Mouse (Mus musculus) kidney, embryonic 15.5 days (tissue): ENCODE data around the gene Glrx5. TPM values are rescaled to one million over a fixed set of nuclear protein-coding genes. Genes with fewer than 3 reads are reported as not detected.
A peak's percentile ranks its signal among the peaks of the same experiment; 100 is the strongest.

Experiments
- ATAC-seq: fragments of 200-750 bp; cut with Nextera tagmentation; replicated peaks from 2 replicates; pipeline ENCODE4 v1.8.0; 2017; ENCODE audit warnings: moderate TSS enrichment; ENCODE audit not compliant: low FRiP score
- H3K27ac ChIP-seq: fragments of 300-500 bp; sonication (generic); 2 replicates; pipeline ENCODE4 v1.5.1; 2015; ENCODE audit warnings: mild to moderate bottlenecking, inconsistent platforms
- H3K27me3 ChIP-seq: fragments of 300-500 bp; sonication (generic); 2 replicates; pipeline ENCODE4 v1.6.1; 2015; ENCODE audit warnings: inconsistent platforms
- H3K36me3 ChIP-seq: fragments of 300-500 bp; sonication (generic); 2 replicates; pipeline ENCODE4 v1.6.1; 2015; ENCODE audit warnings: inconsistent platforms
- H3K4me1 ChIP-seq: fragments of 300-500 bp; sonication (generic); 2 replicates; pipeline ENCODE4 v1.6.1; 2015; ENCODE audit warnings: inconsistent platforms
- H3K4me2 ChIP-seq: fragments of 300-500 bp; sonication (generic); 2 replicates; pipeline ENCODE4 v1.6.1; 2015; ENCODE audit warnings: moderate library complexity, mild to moderate bottlenecking, inconsistent platforms
- H3K4me3 ChIP-seq: fragments of 300-500 bp; sonication (generic); replicated peaks from 2 replicates; pipeline ENCODE4 v1.5.1; 2015; ENCODE audit warnings: mild to moderate bottlenecking, inconsistent platforms
- H3K9ac ChIP-seq: fragments of 300-500 bp; sonication (generic); 2 replicates; pipeline ENCODE4 v1.6.1; 2015; ENCODE audit warnings: mild to moderate bottlenecking, inconsistent platforms
- H3K9me3 ChIP-seq: fragments of 300-500 bp; sonication (generic); replicated peaks from 2 replicates; pipeline ENCODE4 v1.6.1; 2016; ENCODE audit warnings: inconsistent platforms
- WGBS: fragments of 180-500 bp; shearing (Covaris S2); methylation state at CpG from one replicate; pipeline ENCODE4 v1.1.7; 2015; ENCODE audit warnings: mixed read lengths; 5-methylcytosine and 5-hydroxymethylcytosine counted together
- polyA plus RNA-seq: library from polyadenylated mRNA; unstranded; fragments of >200 nt; fragmentation: Nextera tagmentation; extraction: Ambion mirVana; gene quantifications from 2 replicates; pipeline ENCODE4 v1.2.1, GENCODE M21; 2015

Glrx5 gene
- polyA plus RNA-seq, 1 experiment from 2014 or later, result 184 TPM

- H3K9ac ChIP-seq, result no peak overlapping the region
- ATAC-seq, result no peak
- H3K9me3 ChIP-seq, result no peaks in the 10 kb centered on the region
- peaks cover 33% of the 10 kb centered on the region for H3K4me1 ChIP-seq
- H3K36me3 ChIP-seq, result no peaks in the 10 kb centered on the region
- no peak overlapping the region for H3K4me3 ChIP-seq
- peaks cover 45% of the 10 kb centered on the region for H3K27me3 ChIP-seq
- WGBS, result 59% methylated on average over 2 of the region's 2 CpGs
- H3K27ac ChIP-seq, result no peak overlapping the region
- H3K4me2 ChIP-seq, result peak overlapping the region; percentile 92; the same call in 1 of the 2 replicates
Measured at GRCm38 (mm10) chr12:105008150-105008549, 24.3 kb upstream of the Glrx5 start.

- ATAC-seq, result peak; percentile 50
- under 1% methylated on average over 13 of the region's 13 CpGs for WGBS
Measured at GRCm38 (mm10) chr12:105008752-105009178, 23.7 kb upstream of the Glrx5 start.

DNA sequence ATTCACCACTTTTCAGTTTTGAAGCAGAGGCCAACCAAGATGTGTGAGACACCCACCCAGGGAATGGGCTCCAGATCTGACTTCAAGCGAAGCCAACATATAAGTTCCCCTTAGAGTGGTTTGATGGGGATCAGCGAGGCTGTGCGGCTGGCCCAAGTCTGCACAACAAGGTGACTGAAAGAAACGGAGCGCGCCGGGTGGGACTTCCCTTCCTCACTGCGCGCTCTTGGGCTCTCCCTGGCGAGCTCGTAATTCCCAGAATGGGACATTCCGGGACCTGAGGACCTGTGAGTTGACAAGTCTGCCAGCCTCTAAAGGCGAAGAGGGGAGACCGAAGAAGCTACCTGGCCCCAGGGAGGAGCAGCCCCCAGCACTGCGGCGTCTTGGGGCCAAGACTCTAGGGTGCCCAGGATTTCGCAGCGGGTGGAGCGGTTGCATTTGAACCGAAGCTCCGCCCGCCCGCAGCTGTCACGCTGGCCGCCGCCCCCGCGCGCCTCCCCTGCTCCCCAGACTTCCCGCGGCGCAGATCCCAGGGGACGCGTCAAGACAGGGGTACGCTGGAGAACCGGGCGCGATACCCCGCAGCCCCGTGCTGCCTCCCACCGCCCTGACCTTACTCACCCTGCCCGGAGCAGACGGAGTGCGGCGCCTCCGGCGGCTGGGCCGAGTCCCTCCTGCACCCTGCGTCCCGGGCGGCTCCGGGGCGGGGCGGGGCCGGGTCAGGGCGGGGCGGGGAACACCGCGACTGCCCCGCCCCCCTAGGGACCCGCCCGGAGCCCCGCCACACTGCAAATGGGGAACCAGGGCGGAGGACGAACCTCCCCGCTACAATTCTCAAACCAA lies 22.9 kb upstream of the Glrx5 start, which contains the start of gene Syne3:
Syne3 (minus strand) TSS at position 440 of the 843 bp plus-strand sequence.
- ATAC-seq, result peak; percentile 87

More at GRCm38 (mm10) chr12:105008752-105009178, 23.7 kb upstream of the Glrx5 start:
- no peaks in the 10 kb centered on the region for H3K36me3 ChIP-seq
- peak overlapping the region; percentile 75 for H3K4me3 ChIP-seq
- H3K4me2 ChIP-seq, result peak overlapping the region; percentile 92
- peaks cover 45% of the 10 kb centered on the region for H3K27me3 ChIP-seq
- H3K27ac ChIP-seq, result no peak overlapping the region
- H3K4me1 ChIP-seq, result peaks cover 37% of the 10 kb centered on the region
- H3K9ac ChIP-seq, result no peak overlapping the region
- no peaks in the 10 kb centered on the region for H3K9me3 ChIP-seq

DNA sequence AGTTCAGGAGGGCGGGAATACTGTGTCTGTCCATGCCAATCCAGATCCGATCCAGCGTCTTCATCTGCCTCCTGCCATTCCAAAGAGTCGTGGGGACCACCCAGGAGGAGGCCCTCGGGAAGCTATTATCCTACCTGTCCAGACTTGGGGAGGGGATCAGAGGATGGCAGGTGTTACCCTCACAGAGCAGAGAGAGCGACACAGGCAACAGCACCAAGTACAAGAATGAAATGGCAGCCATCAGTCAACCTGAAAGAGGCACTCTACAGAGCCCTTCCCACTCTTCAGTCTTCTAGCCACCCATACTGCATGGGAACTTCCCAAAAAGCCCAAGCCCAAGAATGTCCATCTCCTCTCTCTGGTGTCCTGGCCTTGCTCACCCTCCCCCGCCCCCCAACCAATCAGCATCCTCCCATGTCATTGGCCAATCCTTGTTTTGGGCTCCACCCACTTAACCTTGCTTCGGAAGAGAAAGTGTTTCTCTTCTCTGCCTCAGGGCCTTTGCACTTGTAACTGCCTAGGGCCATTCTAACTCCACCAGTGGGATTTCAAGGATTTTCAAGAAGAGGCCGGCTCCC lies 22.2 kb upstream of the Glrx5 start:
- Histone ChIP-seq H3K27me3 (peaks cover 44% of the 10 kb centered on the region), H3K36me3 (no peaks in the 10 kb centered on the region), H3K4me2 (peak overlapping the region; percentile 92), H3K27ac (no peak overlapping the region), H3K9me3 (no peaks in the 10 kb centered on the region), H3K9ac (peak overlapping the region; percentile 55), H3K4me1 (peaks cover 37% of the 10 kb centered on the region), H3K4me3 (peak overlapping the region; percentile 75)
- ATAC-seq, result peak; percentile 41
- WGBS, result 18% methylated on average over 9 of the region's 9 CpGs

More for the DNA sequence above, 22.9 kb upstream of the Glrx5 start, which contains the start of gene Syne3:
- H3K4me2 ChIP-seq, result peak within 1 kb of the TSS; percentile 92
- peak within 1 kb of the TSS; percentile 75 for H3K4me3 ChIP-seq
- H3K27me3 ChIP-seq, result peaks cover 45% of the 10 kb centered on the region
- under 1% methylated on average over 64 of the region's 66 CpGs for WGBS
- peaks cover 37% of the 10 kb centered on the region for H3K4me1 ChIP-seq
- H3K9ac ChIP-seq, result peak within 1 kb of the TSS; percentile 55
- H3K36me3 ChIP-seq, result no peaks in the 10 kb centered on the region
- H3K27ac ChIP-seq, result 0 out of 2 replicates have a peak within 1 kb of the TSS, but pooled peaks have one; percentile 22
- H3K9me3 ChIP-seq, result no peaks in the 10 kb centered on the region

DNA sequence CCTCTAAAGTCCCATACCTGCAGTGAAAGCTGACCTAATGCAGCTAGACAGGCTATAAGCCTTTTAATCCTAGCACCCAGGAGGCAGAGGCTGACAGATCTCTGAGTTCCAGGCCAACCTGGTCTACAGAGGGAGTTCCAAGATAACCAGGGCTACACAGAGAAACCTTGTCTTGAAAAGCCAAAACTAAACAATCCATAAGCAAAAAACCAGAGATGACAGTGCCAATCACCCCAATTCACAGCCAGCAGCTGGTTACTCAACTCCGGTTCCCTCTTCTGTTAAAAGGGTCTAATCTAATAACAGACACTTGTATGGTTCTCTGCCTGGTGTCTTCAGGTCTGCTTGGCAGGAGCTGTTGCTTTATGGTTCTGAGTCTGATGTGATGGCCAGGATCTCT lies 20.9 kb upstream of the Glrx5 start:
- no peak for ATAC-seq
- Histone ChIP-seq H3K9ac (no peak overlapping the region), H3K27me3 (peaks cover 36% of the 10 kb centered on the region), H3K9me3 (no peaks in the 10 kb centered on the region), H3K27ac (no peak overlapping the region), H3K4me2 (no peak overlapping the region), H3K4me3 (no peak overlapping the region), H3K4me1 (peaks cover 49% of the 10 kb centered on the region), H3K36me3 (no peaks in the 10 kb centered on the region)
- WGBS, result 96% methylated on average over 1 of the region's 1 CpGs

DNA sequence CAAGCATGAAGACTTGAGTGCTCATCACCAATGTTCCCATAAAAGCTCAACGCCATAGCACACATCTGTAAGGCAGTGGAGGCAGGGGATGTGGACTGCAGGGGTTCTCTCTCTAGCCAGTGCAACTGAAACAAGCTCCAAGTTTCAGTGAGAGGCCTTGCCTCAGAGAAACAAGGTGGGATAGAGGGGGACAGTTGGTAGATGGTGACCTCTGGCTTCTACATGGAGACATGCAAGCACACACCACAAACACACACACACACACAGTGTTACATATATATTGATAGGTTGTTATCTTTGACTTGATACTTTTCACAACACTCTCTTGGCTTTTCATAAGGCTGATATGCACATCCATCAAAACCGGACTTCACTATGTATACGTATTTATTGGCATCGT lies 20.2 kb upstream of the Glrx5 start:
- ATAC-seq, result no peak
- H3K36me3 ChIP-seq, result no peaks in the 10 kb centered on the region
- H3K4me1 ChIP-seq, result peaks cover 49% of the 10 kb centered on the region
- no peak overlapping the region for H3K9ac ChIP-seq
- WGBS, result 94% methylated on average over 4 of the region's 4 CpGs
- H3K27ac ChIP-seq, result no peak overlapping the region
- no peak overlapping the region for H3K4me3 ChIP-seq
- peaks cover 30% of the 10 kb centered on the region for H3K27me3 ChIP-seq
- H3K4me2 ChIP-seq, result no peak overlapping the region
- H3K9me3 ChIP-seq, result no peaks in the 10 kb centered on the region

- WGBS, result 16% methylated on average over 17 of the region's 17 CpGs
- no peak overlapping the region for H3K9ac ChIP-seq
- peak overlapping the region; percentile 54; the same call in 1 of the 2 replicates for H3K27ac ChIP-seq
- H3K4me1 ChIP-seq, result peaks cover 49% of the 10 kb centered on the region
- H3K4me3 ChIP-seq, result peak overlapping the region; percentile 25; the same call in 1 of the 2 replicates
- no peaks in the 10 kb centered on the region for H3K9me3 ChIP-seq
- peak overlapping the region; percentile 49 for H3K4me2 ChIP-seq
- no peak for ATAC-seq
- peaks cover 24% of the 10 kb centered on the region for H3K27me3 ChIP-seq
- H3K36me3 ChIP-seq, result no peaks in the 10 kb centered on the region
Measured at GRCm38 (mm10) chr12:105013065-105013464, 19.4 kb upstream of the Glrx5 start.

DNA sequence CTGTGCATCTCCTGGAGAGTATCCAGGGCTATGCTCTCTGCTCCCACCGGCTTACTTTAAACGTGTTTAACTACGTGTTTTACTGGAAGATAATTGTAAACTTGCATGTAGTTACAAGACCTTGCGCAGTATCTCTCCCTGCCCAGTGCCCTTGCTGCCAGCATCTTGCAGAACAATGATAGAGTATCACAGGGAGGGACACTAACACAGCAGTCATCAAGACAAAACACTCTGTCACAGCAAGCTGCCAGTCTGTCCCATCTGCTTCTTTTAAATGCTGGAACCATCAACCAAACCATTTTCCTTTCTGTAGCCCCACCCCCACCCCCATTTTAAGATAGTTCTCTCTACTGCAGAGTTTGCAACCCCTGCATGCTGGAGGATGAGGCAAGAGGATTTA lies 16.3 kb upstream of the Glrx5 start:
- no peak overlapping the region for H3K9ac ChIP-seq
- H3K9me3 ChIP-seq, result no peaks in the 10 kb centered on the region
- no peak overlapping the region for H3K4me3 ChIP-seq
- peak; percentile 28; the same call in 1 of the 2 replicates for ATAC-seq
- no peaks in the 10 kb centered on the region for H3K36me3 ChIP-seq
- peaks cover 23% of the 10 kb centered on the region for H3K4me1 ChIP-seq
- H3K27ac ChIP-seq, result peak overlapping the region; percentile 72
- WGBS, result 51% methylated on average over 4 of the region's 4 CpGs
- H3K4me2 ChIP-seq, result no peak overlapping the region
- peaks cover 10% of the 10 kb centered on the region; the same call in 1 of the 2 replicates for H3K27me3 ChIP-seq

DNA sequence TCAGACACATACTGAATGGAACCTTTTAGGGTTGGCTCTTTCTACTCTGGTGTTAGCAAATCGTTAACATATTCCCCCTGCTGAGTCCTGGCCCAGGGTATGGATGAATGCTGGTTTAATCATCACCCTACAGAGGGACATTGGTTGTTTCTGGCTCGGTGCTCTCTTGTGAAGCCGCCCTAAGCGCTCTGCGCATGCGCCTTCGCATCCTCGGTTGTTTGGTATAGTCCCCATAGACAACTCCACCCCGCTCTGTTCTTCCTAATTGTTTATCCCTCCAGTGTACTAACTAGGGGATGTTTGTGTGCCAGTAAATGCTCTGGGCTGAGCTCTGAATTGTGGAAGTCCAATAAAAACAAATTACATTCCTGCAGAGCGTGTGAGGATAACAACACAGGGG lies 15.8 kb upstream of the Glrx5 start:
- Histone ChIP-seq H3K9ac (no peak overlapping the region), H3K4me3 (no peak overlapping the region), H3K9me3 (no peaks in the 10 kb centered on the region), H3K27ac (peak overlapping the region; percentile 72), H3K4me1 (peaks cover 23% of the 10 kb centered on the region), H3K36me3 (no peaks in the 10 kb centered on the region), H3K27me3 (peaks cover 7% of the 10 kb centered on the region; the same call in 1 of the 2 replicates), H3K4me2 (peak overlapping the region; percentile 20; the same call in 1 of the 2 replicates)
- ATAC-seq, result peak; percentile 86
- 51% methylated on average over 10 of the region's 10 CpGs for WGBS

- Histone ChIP-seq H3K27me3 (no peaks in the 10 kb centered on the region), H3K9ac (no peak overlapping the region), H3K4me2 (no peak overlapping the region), H3K4me1 (peaks cover 15% of the 10 kb centered on the region), H3K9me3 (peaks cover 11% of the 10 kb centered on the region; the same call in 1 of the 2 replicates), H3K4me3 (no peak overlapping the region), H3K27ac (no peak overlapping the region), H3K36me3 (no peaks in the 10 kb centered on the region)
- ATAC-seq, result no peak
- 66% methylated on average over 19 of the region's 19 CpGs for WGBS
Measured at GRCm38 (mm10) chr12:105019359-105020219, 12.9 kb upstream of the Glrx5 start.

DNA sequence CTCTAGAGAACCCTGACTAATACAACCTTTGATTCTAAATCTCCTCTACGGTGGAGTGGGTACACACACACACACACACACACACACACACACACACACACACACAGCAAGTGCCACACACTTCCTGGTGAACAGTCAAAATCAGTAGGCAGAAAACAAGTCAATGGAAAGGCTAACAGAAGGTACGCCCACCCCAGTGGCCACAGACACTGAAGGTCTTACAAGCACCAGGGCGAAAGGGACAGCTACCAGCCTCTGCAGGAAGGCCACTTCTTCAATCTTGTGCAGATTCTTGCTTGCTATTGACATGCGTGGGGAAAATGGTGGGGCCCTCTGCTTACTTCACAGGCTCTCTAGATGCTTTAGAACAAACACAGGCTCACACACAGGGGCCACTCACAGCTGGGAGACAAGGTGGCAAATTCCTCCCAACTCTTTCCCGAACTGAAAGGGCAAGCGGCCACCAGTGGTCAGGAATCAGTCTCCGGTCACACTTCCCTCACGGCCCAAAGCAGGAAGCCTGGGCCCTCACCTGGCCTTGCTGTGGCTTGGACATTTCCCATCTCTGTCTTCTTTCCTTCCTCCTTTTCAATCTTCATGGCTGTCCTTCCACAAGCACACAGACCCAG lies 10.9 kb upstream of the Glrx5 start:
- WGBS, result 66% methylated on average over 8 of the region's 8 CpGs
- Histone ChIP-seq H3K27ac (no peak overlapping the region), H3K27me3 (no peaks in the 10 kb centered on the region), H3K4me2 (no peak overlapping the region), H3K4me1 (peaks cover 4% of the 10 kb centered on the region), H3K36me3 (no peaks in the 10 kb centered on the region), H3K9me3 (peaks cover 11% of the 10 kb centered on the region; the same call in 1 of the 2 replicates), H3K4me3 (no peak overlapping the region), H3K9ac (no peak overlapping the region)
- ATAC-seq, result no peak
